Mouse (Mus musculus) monocyte, adult 2 months (primary cell): Measurements from ENCODE around the gene Mis12.

Source experiments
- DNase-seq, 2 experiments: peaks; one replicate each; pipeline ENCODE4 v3.0.0; 2022; ENCODE audit warnings: low spot score in 2 of 2, low read depth in 1 of 2

The Mis12 gene

DNA sequence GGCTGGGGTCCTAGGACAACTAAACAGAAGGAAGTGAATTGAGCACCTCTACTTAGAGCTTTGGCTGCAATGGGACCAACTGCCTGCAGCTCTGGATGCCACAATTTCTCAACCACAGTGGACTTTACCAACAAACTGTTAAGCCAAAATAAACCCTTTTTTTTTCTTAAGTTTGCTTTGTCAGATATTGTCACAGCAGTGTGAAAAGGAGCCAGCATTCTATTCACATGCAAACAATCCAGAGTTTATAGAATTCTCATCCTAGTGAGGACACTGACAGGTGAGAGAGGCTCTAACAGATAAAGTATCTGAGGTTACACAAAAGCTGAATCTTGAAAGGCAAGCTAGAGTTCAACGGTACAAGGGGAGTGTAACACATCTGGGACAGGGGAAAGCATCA, 2.4 kb upstream of the Mis12 start:
- no peak for DNase-seq

DNA sequence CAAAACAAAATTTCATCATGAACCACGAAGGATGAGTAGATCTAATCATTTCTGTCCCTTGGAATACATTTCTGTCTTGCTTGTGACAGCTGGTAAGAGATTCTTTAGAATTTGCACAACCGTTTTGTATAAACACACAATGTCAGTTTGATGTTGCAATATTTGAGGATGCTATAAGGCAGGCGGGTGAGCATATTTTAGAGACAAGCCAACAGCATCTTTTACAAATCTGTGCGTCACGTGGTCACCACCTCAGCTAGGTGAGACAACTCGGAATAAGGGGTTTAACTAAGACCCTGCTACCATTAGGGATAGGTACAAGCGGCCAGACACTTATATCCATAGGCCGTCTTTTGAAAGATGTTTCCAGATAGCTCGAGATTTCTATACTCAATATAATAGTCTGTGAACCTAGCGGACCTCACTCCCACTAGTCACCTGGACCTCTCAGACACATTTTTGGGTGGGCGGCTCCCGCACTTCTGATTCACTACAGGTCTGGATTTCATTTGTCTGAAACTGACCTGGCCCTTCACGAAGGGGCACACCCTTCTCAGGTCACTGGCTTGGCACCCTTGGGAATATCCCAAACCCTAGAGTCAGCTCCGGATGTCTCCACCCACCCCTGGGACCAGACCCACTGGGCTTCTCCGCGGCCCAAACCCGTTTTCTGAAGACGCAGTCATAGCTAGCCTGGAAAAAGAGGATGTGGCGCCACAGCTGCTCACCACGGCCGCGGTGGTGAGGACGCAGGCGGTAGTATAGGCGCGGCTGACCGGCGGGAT, 803 bp upstream of the Mis12 start:
- no peak for DNase-seq

DNA sequence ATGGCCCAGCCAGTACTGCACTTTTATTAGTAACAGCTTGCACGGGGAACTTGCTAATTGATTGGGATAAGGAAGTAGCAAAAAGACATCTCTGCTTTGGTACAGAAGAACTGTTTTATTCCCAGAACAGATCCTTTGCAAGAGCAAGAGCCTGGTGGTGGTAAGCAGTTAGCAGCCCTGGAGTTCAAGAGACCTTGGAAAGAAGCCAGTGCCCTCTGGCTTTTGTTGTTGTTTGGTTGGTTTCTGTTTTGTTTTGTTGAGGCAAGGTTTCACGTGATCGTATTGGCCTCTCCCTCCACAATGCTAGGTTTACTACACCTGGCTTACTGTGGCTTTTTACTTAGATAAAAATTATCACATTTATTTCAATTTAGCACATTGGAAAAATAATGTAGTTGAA, 8.9 kb downstream of the Mis12 start:
- no peak for DNase-seq

DNA sequence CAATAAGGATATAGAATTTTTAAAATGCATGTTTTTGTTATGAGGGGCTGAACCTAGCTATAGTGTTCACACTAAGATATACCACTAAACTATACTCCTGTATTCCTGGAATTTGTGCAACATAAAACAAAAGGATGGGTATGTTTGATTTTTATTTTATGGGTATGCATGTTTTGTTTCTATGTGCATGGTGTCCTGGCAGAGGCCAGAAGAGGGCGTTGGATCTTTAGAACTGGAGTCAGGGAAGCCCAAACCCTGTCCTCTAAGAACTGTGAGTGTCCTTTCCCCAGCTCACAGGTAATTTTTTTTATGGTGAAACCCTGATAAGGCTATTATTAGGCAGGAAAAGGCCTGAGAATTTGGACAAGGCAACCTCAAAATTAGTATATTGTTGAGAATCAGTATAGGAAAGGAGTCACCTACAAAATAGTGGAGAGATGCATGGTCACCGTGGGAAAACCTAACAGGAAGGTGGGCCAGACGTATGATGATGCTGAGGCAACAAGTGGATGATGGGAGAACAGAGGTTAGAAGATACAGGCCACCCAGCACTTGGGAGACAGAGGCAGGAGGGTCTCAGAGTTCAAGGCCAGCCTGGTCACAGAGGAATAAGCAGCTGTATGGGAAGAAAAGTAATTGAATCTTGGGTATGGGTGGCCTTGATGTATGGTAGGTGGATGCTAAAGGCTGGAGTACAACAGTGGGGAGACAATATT, 10.2 kb downstream of the Mis12 start:
- no peak for DNase-seq

DNA sequence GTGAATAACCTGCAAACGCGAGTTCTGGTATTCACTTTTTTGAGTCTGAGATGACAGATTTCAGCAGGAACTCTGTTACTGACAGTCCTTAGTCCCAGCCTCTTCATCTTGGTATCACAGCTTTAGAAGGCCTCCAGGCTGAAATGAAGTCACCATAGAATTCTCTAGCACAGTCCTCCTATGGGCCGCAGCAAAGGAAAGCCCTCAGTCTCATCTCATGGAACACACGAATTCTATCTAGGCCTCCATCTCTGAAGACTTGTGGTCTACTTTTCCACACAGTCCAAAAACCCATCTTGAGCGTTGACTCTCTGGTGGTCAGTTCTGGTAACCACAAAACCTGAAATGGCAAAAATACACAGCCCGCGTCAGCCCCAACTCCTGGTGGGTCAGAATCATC, 12.7 kb downstream of the Mis12 start:
- no peak for DNase-seq

DNA sequence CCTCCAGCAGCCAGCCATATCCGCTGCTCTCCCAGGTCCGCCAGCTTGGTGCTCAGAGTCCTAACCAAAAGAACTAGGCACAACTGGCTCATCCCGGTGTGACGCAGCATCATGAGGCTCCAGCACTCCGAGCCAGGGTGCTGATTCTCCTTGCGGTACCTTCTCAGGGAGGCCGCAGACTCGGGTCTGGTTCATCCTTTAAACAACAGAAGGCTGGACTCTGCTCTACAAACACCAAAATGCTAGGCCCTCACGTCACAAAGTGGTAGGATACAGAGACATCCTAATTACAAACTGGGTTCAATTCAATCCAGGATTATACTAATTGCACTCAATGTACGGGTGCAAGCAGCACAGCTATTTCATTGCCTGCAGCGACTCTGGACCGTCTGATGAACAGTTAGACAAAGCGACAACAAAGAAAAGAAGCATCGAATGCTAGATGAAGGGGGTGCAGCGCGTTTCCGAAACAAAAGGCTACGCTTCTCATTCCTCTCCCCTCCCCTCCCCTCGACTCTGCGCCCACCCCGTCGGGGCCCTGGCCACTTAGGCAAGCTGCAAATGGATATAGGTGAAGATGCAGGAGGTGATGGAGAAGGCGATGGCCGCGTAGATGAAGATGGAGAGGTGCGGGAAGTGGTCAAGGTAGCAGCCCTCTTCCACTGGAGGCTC, 13.2 kb downstream of the Mis12 start:
- no peak for DNase-seq

DNA sequence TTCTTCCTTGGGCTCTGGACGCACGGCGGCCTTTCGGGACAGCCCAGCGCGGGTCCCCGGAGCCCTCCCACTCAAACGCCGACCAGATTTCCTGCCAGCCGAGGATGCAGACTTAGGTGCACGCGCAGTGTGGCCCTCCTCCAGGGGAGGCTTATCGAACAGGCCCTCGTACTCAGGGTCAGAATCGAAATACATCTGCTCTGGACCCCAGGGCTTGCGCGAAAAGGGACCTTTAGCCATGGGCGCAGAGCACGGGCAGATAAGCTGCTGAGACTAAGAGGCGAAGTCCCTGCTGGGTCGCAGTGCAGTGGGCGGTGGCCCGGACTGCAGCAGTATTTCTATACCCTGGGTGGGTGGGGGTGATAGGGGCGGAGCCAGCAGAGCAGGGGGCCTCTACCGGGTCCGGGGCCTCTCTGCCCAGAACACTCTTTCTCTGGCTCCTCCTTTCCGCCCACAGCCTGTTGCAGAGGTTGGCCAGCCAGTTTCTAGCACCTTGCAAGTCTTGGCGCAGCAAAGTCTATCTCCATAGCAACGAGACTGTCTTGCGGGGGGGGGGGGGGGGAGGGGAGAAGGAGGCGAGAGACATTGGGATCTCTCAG, 13.9 kb downstream of the Mis12 start, which contains the start of gene 6330403K07Rik:
TSS of gene 6330403K07Rik (minus strand) at position 351 of the 599 bp plus-strand sequence.
- no peak for DNase-seq

DNA sequence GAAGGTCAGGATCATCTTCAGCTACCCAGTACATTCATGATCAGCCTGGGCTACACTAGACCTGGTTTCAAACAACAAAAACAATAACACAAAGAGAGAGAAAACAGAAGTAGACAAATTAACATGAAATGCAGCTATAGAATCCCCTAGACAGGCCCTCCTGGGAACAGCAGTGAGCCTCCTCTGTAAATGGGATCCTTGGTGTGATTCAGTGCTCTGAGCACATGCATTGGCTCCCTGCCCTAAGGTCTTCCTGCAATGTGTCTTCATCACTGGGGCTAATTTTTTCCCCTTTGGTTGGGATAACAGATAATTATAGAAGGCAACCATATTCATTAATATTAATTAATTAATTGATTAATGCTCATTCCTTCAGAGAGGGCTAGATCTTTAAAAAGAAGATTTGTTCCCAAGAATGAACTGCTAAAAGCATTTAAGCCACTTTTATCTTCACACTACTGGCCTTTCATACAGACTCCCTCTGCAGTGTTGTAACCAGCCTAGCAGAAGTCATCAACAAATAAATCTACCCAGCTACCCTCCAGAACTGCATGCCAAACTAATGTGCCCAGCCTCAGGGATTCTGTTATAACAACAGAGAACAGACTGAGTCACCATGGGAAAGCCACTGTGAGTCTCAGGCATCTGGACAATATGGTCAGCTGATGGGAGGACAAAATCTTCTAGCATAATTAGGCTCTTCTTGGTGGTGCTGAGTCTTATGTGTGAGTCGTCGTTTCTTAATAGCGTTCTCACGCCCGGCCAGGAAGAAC, 20.3 kb downstream of the Mis12 start:
- no peak for DNase-seq

DNA sequence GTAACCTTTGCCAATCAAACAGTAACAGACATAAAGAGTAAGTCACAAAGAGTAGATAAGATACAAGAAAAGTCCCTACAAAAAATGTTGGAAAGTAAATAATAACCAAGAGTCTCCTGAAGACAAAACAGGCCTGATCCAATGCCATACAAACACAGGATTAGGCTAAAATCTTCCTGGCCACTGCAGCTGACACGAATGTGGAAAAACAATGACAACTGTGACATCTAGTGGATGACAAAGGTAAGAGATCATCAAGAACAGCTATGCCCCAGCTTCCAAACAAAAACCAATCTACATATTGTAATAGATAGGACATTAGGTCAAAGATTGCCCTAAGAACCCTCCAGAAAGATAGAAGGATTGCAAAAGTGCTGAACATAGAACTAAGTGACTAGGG, 33.1 kb downstream of the Mis12 start:
- no peak for DNase-seq

DNA sequence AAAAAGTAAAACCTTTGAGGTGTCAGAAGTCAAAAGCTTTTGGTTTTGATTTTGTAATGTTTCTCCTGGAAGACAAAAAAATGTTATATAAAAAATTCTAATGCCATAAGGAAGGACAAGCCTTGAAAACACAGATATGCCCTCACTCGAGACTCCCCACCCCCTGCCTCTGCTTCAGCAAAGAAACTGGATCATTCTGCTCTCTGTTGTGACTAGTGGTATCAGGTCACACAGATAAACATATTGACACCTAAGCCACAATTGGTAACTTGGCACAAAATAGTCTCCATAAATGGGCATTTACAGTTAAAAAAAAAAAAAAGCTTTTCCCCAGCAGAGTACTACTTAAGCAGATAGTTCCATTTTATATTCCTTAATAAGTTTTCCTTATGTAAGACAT, 56.9 kb downstream of the Mis12 start:
- DNase-seq: no peak
